Mouse (Mus musculus) hindbrain, embryonic 12.5 days (tissue): ENCODE data around the gene Scgb1a1. TPM values are rescaled to one million over a fixed set of nuclear protein-coding genes. Genes with fewer than 3 reads are reported as not detected.
"Not testable (repeated sequence)": the region's sequence is repeated elsewhere in the genome, so short reads cannot be mapped to it uniquely, and the experiment has no call there.

Source experiments
- ATAC-seq: fragments of 200-750 bp; cut with Nextera tagmentation; 2 replicates; pipeline ENCODE4 v1.8.0; 2017; ENCODE audit warnings: moderate TSS enrichment; ENCODE audit not compliant: low FRiP score
- H3K27ac ChIP-seq: fragments of 300-500 bp; sonication (generic); 2 replicates; pipeline ENCODE4 v1.5.1; 2016; ENCODE audit warnings: mild to moderate bottlenecking
- H3K27me3 ChIP-seq: fragments of 300-500 bp; sonication (generic); 2 replicates; pipeline ENCODE4 v1.6.1; 2016; ENCODE audit warnings: mild to moderate bottlenecking
- H3K36me3 ChIP-seq: fragments of 300-500 bp; sonication (generic); 2 replicates; pipeline ENCODE4 v1.6.1; 2016; ENCODE audit warnings: mild to moderate bottlenecking
- H3K4me1 ChIP-seq: fragments of 300-500 bp; sonication (generic); 2 replicates; pipeline ENCODE4 v1.6.1; 2016
- H3K4me2 ChIP-seq: fragments of 300-500 bp; sonication (generic); replicated peaks from 2 replicates; pipeline ENCODE4 v1.6.1; 2016; ENCODE audit warnings: mild to moderate bottlenecking
- H3K4me3 ChIP-seq: fragments of 300-500 bp; sonication (generic); 2 replicates; pipeline ENCODE4 v1.5.1; 2016; ENCODE audit warnings: mild to moderate bottlenecking
- H3K9ac ChIP-seq: fragments of 300-500 bp; sonication (generic); 2 replicates; pipeline ENCODE4 v1.6.1; 2016; ENCODE audit warnings: mild to moderate bottlenecking, moderate library complexity
- H3K9me3 ChIP-seq: fragments of 300-500 bp; sonication (generic); replicated peaks from 2 replicates; pipeline ENCODE4 v1.6.1; 2016; ENCODE audit warnings: mild to moderate bottlenecking
- WGBS: fragments of 180-500 bp; shearing (Covaris S2); methylation state at CpG from one replicate; pipeline ENCODE4 v1.1.7; 2016; 5-methylcytosine and 5-hydroxymethylcytosine counted together
- polyA plus RNA-seq: library from polyadenylated mRNA; unstranded; fragments of >200 nt; fragmentation: Nextera tagmentation; extraction: Ambion mirVana; gene quantifications from 2 replicates; pipeline ENCODE4 v1.2.1, GENCODE M21; 2016

Scgb1a1 gene
- polyA plus RNA-seq, 1 experiment from 2014 or later: not detected

GRCm38 (mm10) chr19:9095111-9095510 lies 7.4 kb upstream of the Scgb1a1 start:
- Histone ChIP-seq H3K9ac (no peak overlapping the region), H3K4me2 (no peak overlapping the region), H3K36me3 (no peaks in the 10 kb centered on the region), H3K9me3 (no peaks in the 10 kb centered on the region), H3K27ac (no peak overlapping the region), H3K27me3 (peaks cover 3% of the 10 kb centered on the region; the same call in 1 of the 2 replicates), H3K4me1 (no peaks in the 10 kb centered on the region), H3K4me3 (no peak overlapping the region)
- no peak for ATAC-seq
- WGBS: 74% methylated on average over 5 of the region's 5 CpGs

GRCm38 (mm10) chr19:9090709-9091108 lies 3.0 kb upstream of the Scgb1a1 start:
- no peak overlapping the region for H3K4me3 ChIP-seq
- no peaks in the 10 kb centered on the region for H3K9me3 ChIP-seq
- no peaks in the 10 kb centered on the region for H3K36me3 ChIP-seq
- H3K4me1 ChIP-seq: no peaks in the 10 kb centered on the region
- H3K9ac ChIP-seq: no peak overlapping the region
- no peak overlapping the region for H3K4me2 ChIP-seq
- WGBS: 57% methylated on average over 2 of the region's 2 CpGs
- no peak overlapping the region for H3K27ac ChIP-seq
- peaks cover 3% of the 10 kb centered on the region; the same call in 1 of the 2 replicates for H3K27me3 ChIP-seq
- no peak for ATAC-seq

GRCm38 (mm10) chr19:9090191-9090590 lies 2.4 kb upstream of the Scgb1a1 start:
- Histone ChIP-seq H3K4me1 (no peaks in the 10 kb centered on the region), H3K9me3 (no peaks in the 10 kb centered on the region), H3K4me3 (no peak overlapping the region), H3K9ac (no peak overlapping the region), H3K27me3 (peaks cover 3% of the 10 kb centered on the region; the same call in 1 of the 2 replicates), H3K36me3 (no peaks in the 10 kb centered on the region), H3K27ac (no peak overlapping the region), H3K4me2 (no peak overlapping the region)
- WGBS: 80% methylated on average over 4 of the region's 4 CpGs
- ATAC-seq: no peak

GRCm38 (mm10) chr19:9083892-9084291 lies 3.9 kb downstream of the Scgb1a1 start:
- not testable (repeated sequence) for H3K27ac ChIP-seq, H3K9ac ChIP-seq, ATAC-seq, H3K9me3 ChIP-seq, H3K27me3 ChIP-seq, H3K4me3 ChIP-seq, H3K36me3 ChIP-seq, H3K4me2 ChIP-seq, H3K4me1 ChIP-seq
- WGBS: 85% methylated on average over 2 of the region's 2 CpGs

- H3K9ac ChIP-seq: no peak overlapping the region
- ATAC-seq: peak; percentile 39
- H3K36me3 ChIP-seq: no peaks in the 10 kb centered on the region
- H3K27me3 ChIP-seq: 0 out of 2 replicates have a peak, but pooled peaks cover 3% of the 10 kb centered on the region
- peaks cover 4% of the 10 kb centered on the region; the same call in 1 of the 2 replicates for H3K4me1 ChIP-seq
- no peaks in the 10 kb centered on the region for H3K9me3 ChIP-seq
- no peak overlapping the region for H3K4me3 ChIP-seq
- H3K4me2 ChIP-seq: peak overlapping the region; percentile 34; the same call in 1 of the 2 replicates
- 81% methylated on average over 2 of the region's 2 CpGs for WGBS
- no peak overlapping the region for H3K27ac ChIP-seq
These were observed 4.8 kb downstream of the Scgb1a1 start for GRCm38 (mm10) chr19:9083010-9083355.

- Histone ChIP-seq H3K9ac (no peak overlapping the region), H3K27ac (no peak overlapping the region), H3K27me3 (0 out of 2 replicates have a peak, but pooled peaks cover 3% of the 10 kb centered on the region), H3K4me2 (peak overlapping the region; percentile 34), H3K4me1 (peaks cover 4% of the 10 kb centered on the region; the same call in 1 of the 2 replicates), H3K9me3 (no peaks in the 10 kb centered on the region), H3K4me3 (no peak overlapping the region), H3K36me3 (no peaks in the 10 kb centered on the region)
- peak; percentile 94 for ATAC-seq
- 18% methylated on average over 23 of the region's 23 CpGs for WGBS
These were observed 5.4 kb downstream of the Scgb1a1 start for GRCm38 (mm10) chr19:9082191-9083009.

- no peak overlapping the region for H3K4me3 ChIP-seq
- no peak overlapping the region; the same call in 1 of the 2 replicates for H3K4me2 ChIP-seq
- no peak overlapping the region for H3K9ac ChIP-seq
- no peaks in the 10 kb centered on the region for H3K36me3 ChIP-seq
- peaks cover 4% of the 10 kb centered on the region; the same call in 1 of the 2 replicates for H3K4me1 ChIP-seq
- H3K9me3 ChIP-seq: no peaks in the 10 kb centered on the region
- H3K27ac ChIP-seq: no peak overlapping the region
- 0 out of 2 replicates have a peak, but pooled peaks cover 3% of the 10 kb centered on the region for H3K27me3 ChIP-seq
- ATAC-seq: peak; percentile 32; the same call in 1 of the 2 replicates
- 87% methylated on average over 14 of the region's 14 CpGs for WGBS
These were observed 6.2 kb downstream of the Scgb1a1 start for GRCm38 (mm10) chr19:9081311-9082190.

GRCm38 (mm10) chr19:9079916-9080315 lies 7.8 kb downstream of the Scgb1a1 start:
- Histone ChIP-seq H3K9ac (no peak overlapping the region), H3K36me3 (no peaks in the 10 kb centered on the region), H3K4me3 (no peak overlapping the region), H3K4me2 (no peak overlapping the region), H3K4me1 (peaks cover 4% of the 10 kb centered on the region; the same call in 1 of the 2 replicates), H3K27me3 (0 out of 2 replicates have a peak, but pooled peaks cover 3% of the 10 kb centered on the region), H3K27ac (no peak overlapping the region), H3K9me3 (no peaks in the 10 kb centered on the region)
- 46% methylated on average over 7 of the region's 7 CpGs for WGBS
- no peak for ATAC-seq

- no peaks in the 10 kb centered on the region for H3K36me3 ChIP-seq
- no peaks in the 10 kb centered on the region for H3K27me3 ChIP-seq
- no peaks in the 10 kb centered on the region for H3K9me3 ChIP-seq
- H3K4me3 ChIP-seq: no peak overlapping the region
- no peak overlapping the region for H3K9ac ChIP-seq
- no peak for ATAC-seq
- WGBS: 72% methylated on average over 4 of the region's 4 CpGs
- no peak overlapping the region for H3K4me2 ChIP-seq
- H3K27ac ChIP-seq: no peak overlapping the region
- peaks cover 3% of the 10 kb centered on the region; the same call in 1 of the 2 replicates for H3K4me1 ChIP-seq
These were observed 10.6 kb downstream of the Scgb1a1 start for GRCm38 (mm10) chr19:9076982-9077660.

GRCm38 (mm10) chr19:9076035-9076434 lies 11.7 kb downstream of the Scgb1a1 start:
- Histone ChIP-seq H3K27ac (no peak overlapping the region), H3K4me1 (peaks cover 9% of the 10 kb centered on the region), H3K4me3 (no peak overlapping the region), H3K4me2 (no peak overlapping the region), H3K9ac (no peak overlapping the region), H3K36me3 (no peaks in the 10 kb centered on the region), H3K27me3 (no peaks in the 10 kb centered on the region), H3K9me3 (no peaks in the 10 kb centered on the region)
- no peak for ATAC-seq
- WGBS: 87% methylated on average over 3 of the region's 3 CpGs

GRCm38 (mm10) chr19:9075558-9075957 lies 12.2 kb downstream of the Scgb1a1 start:
- Histone ChIP-seq H3K4me2 (no peak overlapping the region), H3K4me1 (peaks cover 14% of the 10 kb centered on the region), H3K4me3 (no peak overlapping the region), H3K9me3 (no peaks in the 10 kb centered on the region), H3K36me3 (no peaks in the 10 kb centered on the region), H3K27me3 (no peaks in the 10 kb centered on the region), H3K27ac (no peak overlapping the region), H3K9ac (no peak overlapping the region)
- 79% methylated on average over 2 of the region's 2 CpGs for WGBS
- ATAC-seq: no peak

- Histone ChIP-seq H3K9me3 (no peaks in the 10 kb centered on the region), H3K4me3 (no peak overlapping the region), H3K36me3 (no peaks in the 10 kb centered on the region), H3K4me2 (no peak overlapping the region), H3K4me1 (peaks cover 14% of the 10 kb centered on the region), H3K27ac (no peak overlapping the region), H3K27me3 (no peaks in the 10 kb centered on the region), H3K9ac (no peak overlapping the region)
- WGBS: 64% methylated on average over 4 of the region's 4 CpGs
- ATAC-seq: no peak
These were observed 13.3 kb downstream of the Scgb1a1 start for GRCm38 (mm10) chr19:9074424-9074823.
